Mouse (Mus musculus) liver, embryonic 14 days (tissue): ENCODE data around the gene Cstb. TPM values are rescaled to one million over a fixed set of nuclear protein-coding genes. Genes with fewer than 3 reads are reported as not detected.

Experiments used
- polyA plus RNA-seq: library from polyadenylated mRNA; depleted of rRNA; stranded (reverse); fragments of >200 nt; gene quantifications from 2 replicates; pipeline ENCODE4 v1.2.3, GENCODE M21; 2012; rRNA removed

Gene Cstb
- polyA plus RNA-seq = 56.1 and 65.8 TPM in 2 replicates

GRCm38 (mm10) chr10:78425181-78426041, at the start of gene Cstb:
Gene Cstb (plus strand): TSS chr10:78425669.

GRCm38 (mm10) chr10:78412319-78413151, 12.9 kb upstream of the Cstb start, which contains the start of gene Rrp1:
Gene Rrp1 (minus strand): TSS chr10:78413043.

GRCm38 (mm10) chr10:78464792-78465207, 39.3 kb downstream of the Cstb start, which contains the start of gene Pdxk:
Gene Pdxk (minus strand): TSS chr10:78464975.

Other genes starting within 250 kb of the Cstb start
- 6.7 and 8.1 TPM in 2 replicates for gene Pwp2, start 240.5 kb upstream of the Cstb start, polyA plus RNA-seq
- 16.8 and 21.1 TPM in 2 replicates for gene Trappc10, start 181.0 kb upstream of the Cstb start, polyA plus RNA-seq
- gene Agpat3, start 73.2 kb upstream of the Cstb start, polyA plus RNA-seq = 13.5 and 14.1 TPM in 2 replicates
- gene Rrp1, start 12.6 kb upstream of the Cstb start, polyA plus RNA-seq = 75.9 and 87.1 TPM in 2 replicates
- gene Pdxk, start 39.3 kb downstream of the Cstb start, polyA plus RNA-seq = 2.6 and 3.3 TPM in 2 replicates
- gene Olfr1358, start 91.8 kb downstream of the Cstb start, polyA plus RNA-seq = not detected in 2 replicates
- 9.7 and 11.1 TPM in 2 replicates for gene Ilvbl, start 148.7 kb downstream of the Cstb start, polyA plus RNA-seq
- gene Syde1, start 166.3 kb downstream of the Cstb start, polyA plus RNA-seq = 1.6 and 1.8 TPM in 2 replicates
- not detected in 2 replicates for gene Olfr1357, start 192.4 kb downstream of the Cstb start, polyA plus RNA-seq